Mouse (Mus musculus): ENCODE measurements around the gene Sdhc. TPM values are rescaled to one million over a fixed set of nuclear protein-coding genes. Genes with fewer than 3 reads are reported as not detected.

Sdhc gene
- polyA plus RNA-seq, 1 experiment from 2014 or later: 258 TPM

Small RNAs within 50 kb of the gene (microRNA-seq; reads per million reads assigned to microRNA genes)
- not detected for gene Gm27844

Other genes starting within 250 kb of the Sdhc start
- gene Fcrlb, start 237.7 kb downstream of the Sdhc start, polyA plus RNA-seq (2015; fragmentation: Nextera tagmentation; extraction: Ambion mirVana): 0.17 TPM in 1 of 2 replicates, not detected in the other
- 0.21 and 0.23 TPM in 2 replicates for gene Fcrla, start 223.0 kb downstream of the Sdhc start, polyA plus RNA-seq (2015; fragmentation: Nextera tagmentation; extraction: Ambion mirVana)
- 2.1 and 3.2 TPM in 2 replicates for gene Fcgr2b, start 174.1 kb downstream of the Sdhc start, polyA plus RNA-seq (2015; fragmentation: Nextera tagmentation; extraction: Ambion mirVana)
- gene Fcgr4, start 131.7 kb downstream of the Sdhc start, polyA plus RNA-seq (2015; fragmentation: Nextera tagmentation; extraction: Ambion mirVana): 1.3 and 1.7 TPM in 2 replicates
- 18.7 and 18.8 TPM in 2 replicates for gene Fcgr3, start 85.7 kb downstream of the Sdhc start, polyA plus RNA-seq (2015; fragmentation: Nextera tagmentation; extraction: Ambion mirVana)
- 1.6 and 2.9 TPM in 2 replicates for gene Cfap126, start 36.7 kb downstream of the Sdhc start, polyA plus RNA-seq (2015; fragmentation: Nextera tagmentation; extraction: Ambion mirVana)
- 1.8 and 2.2 TPM in 2 replicates for gene Mpz, start 108 bp upstream of the Sdhc start, polyA plus RNA-seq (2015; fragmentation: Nextera tagmentation; extraction: Ambion mirVana)
- 29.8 and 32.8 TPM in 2 replicates for gene Pcp4l1, start 45.7 kb upstream of the Sdhc start, polyA plus RNA-seq (2015; fragmentation: Nextera tagmentation; extraction: Ambion mirVana)
- gene Nr1i3, start 63.4 kb upstream of the Sdhc start, polyA plus RNA-seq (2015; fragmentation: Nextera tagmentation; extraction: Ambion mirVana): 1.6 and 2.0 TPM in 2 replicates
- 22.4 and 29.0 TPM in 2 replicates for gene Tomm40l, start 71.9 kb upstream of the Sdhc start, polyA plus RNA-seq (2015; fragmentation: Nextera tagmentation; extraction: Ambion mirVana)
- gene Apoa2, start 74.5 kb upstream of the Sdhc start, polyA plus RNA-seq (2015; fragmentation: Nextera tagmentation; extraction: Ambion mirVana): 158 and 523 TPM in 2 replicates
- gene Fcer1g, start 83.8 kb upstream of the Sdhc start, polyA plus RNA-seq (2015; fragmentation: Nextera tagmentation; extraction: Ambion mirVana): 72.6 and 82.0 TPM in 2 replicates
- gene Adamts4, start 99.8 kb upstream of the Sdhc start, polyA plus RNA-seq (2015; fragmentation: Nextera tagmentation; extraction: Ambion mirVana): 8.5 and 8.8 TPM in 2 replicates
- 238 and 270 TPM in 2 replicates for gene Ndufs2, start 100.8 kb upstream of the Sdhc start, polyA plus RNA-seq (2015; fragmentation: Nextera tagmentation; extraction: Ambion mirVana)
- gene B4galt3, start 119.7 kb upstream of the Sdhc start, polyA plus RNA-seq (2015; fragmentation: Nextera tagmentation; extraction: Ambion mirVana): 66.4 and 67.4 TPM in 2 replicates
- 46.5 and 51.8 TPM in 2 replicates for gene Ppox, start 130.6 kb upstream of the Sdhc start, polyA plus RNA-seq (2015; fragmentation: Nextera tagmentation; extraction: Ambion mirVana)
- gene Usp21, start 137.4 kb upstream of the Sdhc start, polyA plus RNA-seq (2015; fragmentation: Nextera tagmentation; extraction: Ambion mirVana): 67.8 and 69.8 TPM in 2 replicates
- gene Ufc1, start 144.4 kb upstream of the Sdhc start, polyA plus RNA-seq (2015; fragmentation: Nextera tagmentation; extraction: Ambion mirVana): 94.9 and 115 TPM in 2 replicates
- gene Dedd, start 178.5 kb upstream of the Sdhc start, polyA plus RNA-seq (2015; fragmentation: Nextera tagmentation; extraction: Ambion mirVana): 43.1 and 44.7 TPM in 2 replicates
- 42.0 and 46.4 TPM in 2 replicates for gene Nit1, start 195.0 kb upstream of the Sdhc start, polyA plus RNA-seq (2015; fragmentation: Nextera tagmentation; extraction: Ambion mirVana)
- 97.2 and 99.5 TPM in 2 replicates for gene Pfdn2, start 195.1 kb upstream of the Sdhc start, polyA plus RNA-seq (2015; fragmentation: Nextera tagmentation; extraction: Ambion mirVana)
- gene Klhdc9, start 210.2 kb upstream of the Sdhc start, polyA plus RNA-seq (2015; fragmentation: Nextera tagmentation; extraction: Ambion mirVana): 1.0 and 1.8 TPM in 2 replicates
- gene Nectin4, start 219.5 kb upstream of the Sdhc start, polyA plus RNA-seq (2015; fragmentation: Nextera tagmentation; extraction: Ambion mirVana): 19.3 and 26.5 TPM in 2 replicates
- gene Arhgap30, start 238.4 kb upstream of the Sdhc start, polyA plus RNA-seq (2015; fragmentation: Nextera tagmentation; extraction: Ambion mirVana): 2.9 and 3.0 TPM in 2 replicates